Mouse (Mus musculus) hindbrain, embryonic 13.5 days (tissue): ENCODE measurements around the gene Stmnd1. TPM values are rescaled to one million over a fixed set of nuclear protein-coding genes. Genes with fewer than 3 reads are reported as not detected.
A peak's percentile ranks its signal among the peaks of the same experiment; 100 is the strongest.
"Not testable (repeated sequence)": the region's sequence is repeated elsewhere in the genome, so short reads cannot be mapped to it uniquely, and the experiment has no call there.

Experiments
- ATAC-seq: fragments of 200-750 bp; cut with Nextera tagmentation; 2 replicates; pipeline ENCODE4 v1.8.0; 2017; ENCODE audit warnings: moderate TSS enrichment; ENCODE audit not compliant: low FRiP score
- H3K27ac ChIP-seq: fragments of 300-500 bp; sonication (generic); 2 replicates; pipeline ENCODE4 v1.5.1; 2015; ENCODE audit warnings: inconsistent platforms, mild to moderate bottlenecking, moderate library complexity
- H3K27me3 ChIP-seq: fragments of 300-500 bp; sonication (generic); 2 replicates; pipeline ENCODE4 v1.6.1; 2015; ENCODE audit warnings: mild to moderate bottlenecking, inconsistent platforms
- H3K36me3 ChIP-seq: fragments of 300-500 bp; sonication (generic); 2 replicates; pipeline ENCODE4 v1.6.1; 2015; ENCODE audit warnings: mild to moderate bottlenecking, inconsistent platforms
- H3K4me1 ChIP-seq: fragments of 300-500 bp; sonication (generic); replicated peaks from 2 replicates; pipeline ENCODE4 v1.6.1; 2015; ENCODE audit warnings: inconsistent platforms
- H3K4me2 ChIP-seq: fragments of 300-500 bp; sonication (generic); 2 replicates; pipeline ENCODE4 v1.6.1; 2015; ENCODE audit warnings: inconsistent platforms, mild to moderate bottlenecking, moderate library complexity
- H3K4me3 ChIP-seq: fragments of 300-500 bp; sonication (generic); 2 replicates; pipeline ENCODE4 v1.5.1; 2015; ENCODE audit warnings: mild to moderate bottlenecking, inconsistent platforms
- H3K9ac ChIP-seq: fragments of 300-500 bp; sonication (generic); 2 replicates; pipeline ENCODE4 v1.6.1; 2015; ENCODE audit warnings: mild to moderate bottlenecking, inconsistent platforms
- H3K9me3 ChIP-seq: fragments of 300-500 bp; sonication (generic); 2 replicates; pipeline ENCODE4 v1.6.1; 2016; ENCODE audit warnings: inconsistent platforms
- WGBS: fragments of 180-500 bp; shearing (Covaris S2); methylation state at CpG from one replicate; pipeline ENCODE4 v1.1.7; 2015; 5-methylcytosine and 5-hydroxymethylcytosine counted together
- polyA plus RNA-seq: library from polyadenylated mRNA; unstranded; fragments of >200 nt; fragmentation: Nextera tagmentation; extraction: Ambion mirVana; gene quantifications from 2 replicates; pipeline ENCODE4 v1.2.1, GENCODE M21; 2015

Gene Stmnd1
- polyA plus RNA-seq, 1 experiment from 2014 or later: not detected

- Histone ChIP-seq H3K9me3 (peaks cover under 1% of the 10 kb centered on the region; the same call in 1 of the 2 replicates), H3K4me1 (no peaks in the 10 kb centered on the region), H3K27ac (no peak overlapping the region), H3K4me2 (no peak overlapping the region), H3K4me3 (no peak overlapping the region), H3K36me3 (no peaks in the 10 kb centered on the region), H3K9ac (no peak overlapping the region), H3K27me3 (no peaks in the 10 kb centered on the region)
- 52% methylated on average over 10 of the region's 10 CpGs for WGBS
- ATAC-seq: no peak
Observed at GRCm38 (mm10) chr13:46310790-46311189, 37.3 kb downstream of the Stmnd1 start.

- H3K4me2 ChIP-seq: no peak overlapping the region
- WGBS: 79% methylated on average over 5 of the region's 5 CpGs
- no peak for ATAC-seq
Observed at GRCm38 (mm10) chr13:46313176-46313575, 39.7 kb downstream of the Stmnd1 start.

GRCm38 (mm10) chr13:46315165-46315564, 41.6 kb downstream of the Stmnd1 start:
- 88% methylated on average over 7 of the region's 7 CpGs for WGBS

More at GRCm38 (mm10) chr13:46313176-46313575, 39.7 kb downstream of the Stmnd1 start:
- Histone ChIP-seq H3K4me3 (no peak overlapping the region), H3K27me3 (no peaks in the 10 kb centered on the region), H3K4me1 (no peaks in the 10 kb centered on the region), H3K36me3 (no peaks in the 10 kb centered on the region), H3K9me3 (peaks cover 4% of the 10 kb centered on the region; the same call in 1 of the 2 replicates), H3K9ac (no peak overlapping the region), H3K27ac (no peak overlapping the region)

GRCm38 (mm10) chr13:46326351-46326985, 52.9 kb downstream of the Stmnd1 start:
- no peak overlapping the region for H3K4me3 ChIP-seq
- 86% methylated on average over 4 of the region's 4 CpGs for WGBS
- H3K36me3 ChIP-seq: no peaks in the 10 kb centered on the region
- H3K4me2 ChIP-seq: no peak overlapping the region
- no peak for ATAC-seq
- no peaks in the 10 kb centered on the region for H3K27me3 ChIP-seq
- no peak overlapping the region for H3K9ac ChIP-seq
- no peaks in the 10 kb centered on the region for H3K9me3 ChIP-seq
- H3K27ac ChIP-seq: no peak overlapping the region
- H3K4me1 ChIP-seq: no peaks in the 10 kb centered on the region

More at GRCm38 (mm10) chr13:46315165-46315564, 41.6 kb downstream of the Stmnd1 start:
- Histone ChIP-seq H3K4me3 (no peak overlapping the region), H3K4me1 (no peaks in the 10 kb centered on the region), H3K27ac (no peak overlapping the region), H3K9ac (no peak overlapping the region), H3K27me3 (no peaks in the 10 kb centered on the region), H3K9me3 (peaks cover 4% of the 10 kb centered on the region; the same call in 1 of the 2 replicates), H3K36me3 (no peaks in the 10 kb centered on the region), H3K4me2 (no peak overlapping the region)
- ATAC-seq: no peak

GRCm38 (mm10) chr13:46335020-46335419, 61.5 kb downstream of the Stmnd1 start:
- no peak overlapping the region for H3K4me3 ChIP-seq
- H3K27ac ChIP-seq: no peak overlapping the region
- WGBS: 70% methylated on average over 6 of the region's 6 CpGs
- H3K4me2 ChIP-seq: no peak overlapping the region
- ATAC-seq: no peak
- no peaks in the 10 kb centered on the region for H3K9me3 ChIP-seq
- H3K4me1 ChIP-seq: no peaks in the 10 kb centered on the region
- no peak overlapping the region for H3K9ac ChIP-seq
- H3K27me3 ChIP-seq: no peaks in the 10 kb centered on the region
- H3K36me3 ChIP-seq: no peaks in the 10 kb centered on the region

DNA sequence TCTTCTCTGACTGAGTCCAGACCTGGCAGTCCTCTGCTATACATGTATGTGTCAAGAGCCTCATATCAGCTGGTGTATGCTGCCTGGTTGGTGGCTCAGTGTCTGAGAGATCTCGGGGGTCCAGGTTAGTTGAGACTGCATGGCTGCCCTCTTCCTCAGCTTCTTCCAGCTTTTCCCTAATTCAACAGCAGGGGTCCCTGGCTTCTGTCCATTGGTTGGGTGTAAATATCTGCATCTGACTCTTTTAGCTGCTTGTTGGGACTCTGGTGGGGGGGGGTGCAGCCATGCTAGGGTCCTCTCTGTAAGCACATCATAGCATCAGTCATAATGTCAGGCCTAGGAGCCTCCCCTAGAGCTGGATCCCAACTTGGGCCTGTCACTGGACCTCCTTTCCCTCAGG, 62.8 kb downstream of the Stmnd1 start:
- not testable (repeated sequence) for H3K4me3 ChIP-seq, H3K4me2 ChIP-seq, H3K9me3 ChIP-seq, H3K9ac ChIP-seq, H3K36me3 ChIP-seq, H3K27ac ChIP-seq, ATAC-seq, H3K27me3 ChIP-seq, H3K4me1 ChIP-seq
- WGBS: 89% methylated on average over 1 of the region's 1 CpGs

GRCm38 (mm10) chr13:46337791-46338190, 64.3 kb downstream of the Stmnd1 start:
- H3K9ac ChIP-seq: no peak overlapping the region
- H3K27ac ChIP-seq: no peak overlapping the region
- H3K4me1 ChIP-seq: no peaks in the 10 kb centered on the region
- 88% methylated on average over 2 of the region's 2 CpGs for WGBS
- no peaks in the 10 kb centered on the region for H3K9me3 ChIP-seq
- no peaks in the 10 kb centered on the region for H3K36me3 ChIP-seq
- H3K4me3 ChIP-seq: no peak overlapping the region
- ATAC-seq: no peak
- no peaks in the 10 kb centered on the region for H3K27me3 ChIP-seq
- H3K4me2 ChIP-seq: no peak overlapping the region

GRCm38 (mm10) chr13:46339954-46340353, 66.4 kb downstream of the Stmnd1 start:
- Histone ChIP-seq H3K9ac (no peak overlapping the region), H3K36me3 (no peaks in the 10 kb centered on the region), H3K4me2 (no peak overlapping the region), H3K27ac (no peak overlapping the region), H3K27me3 (no peaks in the 10 kb centered on the region), H3K4me1 (no peaks in the 10 kb centered on the region), H3K4me3 (no peak overlapping the region), H3K9me3 (no peaks in the 10 kb centered on the region)
- ATAC-seq: no peak
- 83% methylated on average over 4 of the region's 4 CpGs for WGBS

GRCm38 (mm10) chr13:46340583-46340982, 67.1 kb downstream of the Stmnd1 start:
- Histone ChIP-seq H3K27ac (no peak overlapping the region), H3K4me2 (no peak overlapping the region), H3K36me3 (no peaks in the 10 kb centered on the region), H3K4me1 (no peaks in the 10 kb centered on the region), H3K9ac (no peak overlapping the region), H3K9me3 (no peaks in the 10 kb centered on the region), H3K27me3 (no peaks in the 10 kb centered on the region), H3K4me3 (no peak overlapping the region)
- ATAC-seq: no peak
- WGBS: 95% methylated on average over 8 of the region's 8 CpGs

GRCm38 (mm10) chr13:46341419-46341818, 67.9 kb downstream of the Stmnd1 start:
- H3K36me3 ChIP-seq: no peaks in the 10 kb centered on the region
- WGBS: 78% methylated on average over 5 of the region's 5 CpGs
- no peak for ATAC-seq
- H3K9ac ChIP-seq: no peak overlapping the region
- no peaks in the 10 kb centered on the region for H3K4me1 ChIP-seq
- H3K27me3 ChIP-seq: no peaks in the 10 kb centered on the region
- no peak overlapping the region for H3K4me3 ChIP-seq
- H3K9me3 ChIP-seq: no peaks in the 10 kb centered on the region
- no peak overlapping the region for H3K4me2 ChIP-seq
- no peak overlapping the region for H3K27ac ChIP-seq

DNA sequence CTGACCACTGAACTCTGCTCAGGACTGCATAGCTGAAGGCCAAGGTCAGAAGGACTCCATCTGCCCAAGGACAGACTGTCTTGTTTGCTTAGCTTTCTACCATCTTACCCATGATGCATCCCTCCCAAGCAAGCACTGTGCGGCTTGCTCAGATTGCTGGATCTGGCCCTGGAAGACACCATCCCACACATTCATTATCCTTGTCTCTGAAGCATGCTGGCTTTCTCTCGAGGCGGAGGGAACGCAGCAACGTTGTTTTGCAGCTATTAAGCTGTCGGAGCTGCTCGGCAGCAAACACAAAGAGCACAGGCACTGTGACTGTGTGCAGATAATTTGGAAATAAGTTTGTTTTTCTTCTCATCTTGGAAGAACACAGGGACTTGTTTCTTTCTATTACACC, 69.7 kb downstream of the Stmnd1 start:
- Histone ChIP-seq H3K9ac (no peak overlapping the region), H3K9me3 (no peaks in the 10 kb centered on the region), H3K4me2 (no peak overlapping the region), H3K4me1 (no peaks in the 10 kb centered on the region), H3K27me3 (no peaks in the 10 kb centered on the region), H3K27ac (no peak overlapping the region; the same call in 1 of the 2 replicates), H3K4me3 (no peak overlapping the region), H3K36me3 (no peaks in the 10 kb centered on the region)
- no peak for ATAC-seq
- 63% methylated on average over 7 of the region's 7 CpGs for WGBS

GRCm38 (mm10) chr13:46346830-46347512, 73.5 kb downstream of the Stmnd1 start:
- no peak for ATAC-seq
- H3K27ac ChIP-seq: no peak overlapping the region
- H3K4me3 ChIP-seq: no peak overlapping the region
- H3K9me3 ChIP-seq: no peaks in the 10 kb centered on the region
- no peaks in the 10 kb centered on the region for H3K27me3 ChIP-seq
- WGBS: 83% methylated on average over 10 of the region's 10 CpGs
- H3K4me2 ChIP-seq: no peak overlapping the region
- H3K4me1 ChIP-seq: 0 out of 2 replicates have a peak, but pooled peaks cover 13% of the 10 kb centered on the region
- H3K36me3 ChIP-seq: no peaks in the 10 kb centered on the region
- no peak overlapping the region for H3K9ac ChIP-seq

- Histone ChIP-seq H3K9ac (no peak overlapping the region), H3K27me3 (no peaks in the 10 kb centered on the region), H3K4me1 (0 out of 2 replicates have a peak, but pooled peaks cover 13% of the 10 kb centered on the region), H3K4me3 (no peak overlapping the region), H3K36me3 (no peaks in the 10 kb centered on the region), H3K4me2 (no peak overlapping the region), H3K27ac (peak overlapping the region; percentile 69), H3K9me3 (no peaks in the 10 kb centered on the region)
- 48% methylated on average over 3 of the region's 3 CpGs for WGBS
- ATAC-seq: no peak
Observed at GRCm38 (mm10) chr13:46349664-46350063, 76.1 kb downstream of the Stmnd1 start.
